Mouse (Mus musculus) kidney, postnatal 4 days (tissue): ENCODE measurements around the gene Lin9.

Source experiments
- DNase-seq, 2 experiments: peaks; one replicate each; pipeline ENCODE4 v3.0.0; 2021; ENCODE audit warnings: mixed read lengths in 2 of 2

Gene Lin9

DNA sequence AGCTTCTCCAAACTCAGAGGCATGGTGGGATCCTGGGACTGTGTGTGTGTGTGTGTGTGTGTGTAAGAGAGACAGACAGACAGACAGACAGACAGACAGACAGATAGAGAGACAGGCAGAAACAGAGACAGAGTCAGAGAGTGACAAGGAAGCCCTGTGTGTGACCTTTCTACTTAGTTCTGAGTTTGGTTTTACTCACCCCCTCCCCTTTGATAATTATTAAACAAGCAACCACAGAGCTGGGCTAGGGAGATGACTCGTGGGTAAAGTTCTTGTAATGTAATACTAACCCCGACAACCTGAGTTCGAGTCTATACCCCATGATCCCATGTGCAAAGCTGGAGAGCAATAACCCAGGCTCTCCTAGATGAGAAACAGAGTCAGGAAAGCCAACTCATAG lies 66.9 kb downstream of the Lin9 start:
- no peak for DNase-seq

DNA sequence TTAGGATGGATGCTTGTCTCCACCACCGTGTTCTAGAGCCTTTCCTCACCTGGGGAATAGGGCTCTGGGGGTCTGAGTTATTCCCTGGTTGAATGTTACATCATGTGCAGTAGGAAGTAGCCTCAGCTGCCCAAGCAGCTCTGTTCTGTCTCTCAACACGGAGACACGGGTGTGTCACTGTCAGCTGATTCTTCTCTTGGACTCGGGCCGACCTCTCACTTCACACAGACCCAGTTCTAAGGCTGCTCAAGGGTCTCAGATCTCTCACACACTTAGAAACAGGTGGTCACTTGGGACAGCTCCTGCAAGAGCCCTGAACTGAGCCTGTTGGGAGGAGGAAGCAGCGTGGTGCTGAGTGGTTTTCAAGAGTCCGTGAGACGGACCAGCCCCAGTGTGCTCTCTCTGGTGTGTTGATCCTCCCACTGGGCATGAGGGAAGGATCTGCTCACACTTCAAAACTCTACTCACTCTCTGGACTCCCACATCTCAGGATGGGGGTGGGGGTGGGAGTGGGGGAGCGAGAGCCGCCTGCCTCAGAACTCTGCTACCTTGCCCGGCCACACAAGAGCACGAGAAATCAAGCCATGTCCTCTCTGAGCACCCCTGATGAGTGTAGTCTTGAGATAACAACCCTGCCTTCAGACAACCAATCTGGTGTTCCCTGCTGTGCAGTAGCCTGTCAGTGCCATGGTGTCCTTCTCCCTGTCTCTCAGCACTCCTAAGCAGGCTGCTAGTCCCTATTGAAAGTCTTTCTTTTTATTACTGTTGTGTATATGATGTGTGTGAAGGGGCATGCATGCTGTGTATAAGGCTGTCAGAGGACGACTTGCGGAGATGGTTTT lies 68.2 kb downstream of the Lin9 start:
- DNase-seq: no peak

DNA sequence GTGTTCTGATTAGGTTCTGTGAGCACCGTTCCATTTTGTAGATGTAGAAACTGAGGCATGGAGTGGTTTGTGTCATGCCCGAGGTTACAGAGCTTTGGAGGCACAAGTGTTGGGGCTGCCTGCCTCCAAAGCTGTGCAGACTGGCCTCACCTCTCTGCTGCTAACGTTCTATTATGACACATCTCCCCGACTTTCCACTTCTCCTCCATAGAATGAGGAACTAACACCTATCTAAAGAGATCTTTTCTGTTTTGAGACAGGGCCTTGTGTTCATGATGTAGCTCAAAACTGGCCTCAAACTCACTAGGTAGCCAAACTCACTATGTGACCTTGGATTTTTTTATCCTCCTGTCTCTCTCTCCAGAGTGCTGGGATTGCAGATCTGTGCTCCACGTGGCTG lies 77.8 kb downstream of the Lin9 start:
- no peak for DNase-seq

DNA sequence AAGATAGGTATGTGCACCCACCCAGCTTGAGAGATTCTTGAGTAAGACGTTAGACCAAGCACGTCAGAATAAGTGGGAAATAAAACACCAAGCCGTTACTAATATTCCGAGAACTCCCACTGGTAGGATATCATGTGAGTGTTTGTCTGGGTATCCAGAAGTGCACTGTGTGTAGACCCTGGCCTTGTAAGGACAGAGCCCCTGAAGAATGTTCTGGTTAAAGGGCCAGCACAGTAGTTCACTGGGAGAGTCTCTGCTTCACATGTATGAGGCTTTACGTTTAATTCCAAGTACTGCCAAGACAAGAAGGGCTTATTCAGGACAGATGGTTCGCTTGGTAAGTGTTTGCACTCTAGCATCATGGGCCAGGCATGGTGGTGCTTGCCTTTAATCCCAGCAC lies 78.5 kb downstream of the Lin9 start:
- no peak for DNase-seq

DNA sequence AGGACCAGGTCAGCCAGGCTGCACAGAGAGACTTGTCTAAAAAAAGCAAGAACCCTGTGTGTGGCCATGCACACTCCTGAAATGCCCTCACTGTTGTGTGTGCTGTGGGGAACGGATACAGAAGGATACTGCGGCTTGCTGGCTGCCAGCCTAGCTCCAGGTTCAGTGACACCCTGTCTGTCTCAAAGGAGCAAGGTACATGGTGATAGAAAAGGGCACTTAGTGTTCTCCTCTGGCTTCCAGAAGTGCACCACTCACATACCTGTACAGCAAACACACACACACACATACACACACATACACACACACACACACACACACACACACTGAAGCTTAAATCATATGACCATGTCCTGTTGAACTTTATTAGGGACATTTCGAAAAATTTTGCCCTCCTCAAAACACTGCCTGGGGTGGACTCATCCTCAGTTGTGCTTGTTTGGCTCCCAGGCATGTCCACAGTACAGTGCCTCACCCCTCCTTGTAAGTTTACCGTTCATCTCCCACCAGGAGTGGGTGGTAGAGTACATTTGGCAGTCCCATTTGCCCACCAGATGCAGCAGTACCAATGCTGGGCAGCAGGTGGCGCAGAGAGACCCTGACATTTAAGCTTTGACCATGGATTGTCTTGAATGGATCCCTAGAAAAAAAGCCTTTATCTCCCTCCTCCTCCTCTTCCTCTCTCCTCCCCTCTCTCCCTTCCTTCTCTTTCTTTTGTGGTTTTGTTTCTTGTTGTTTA lies 79.2 kb downstream of the Lin9 start:
- DNase-seq: peak; percentile 92 to 94

DNA sequence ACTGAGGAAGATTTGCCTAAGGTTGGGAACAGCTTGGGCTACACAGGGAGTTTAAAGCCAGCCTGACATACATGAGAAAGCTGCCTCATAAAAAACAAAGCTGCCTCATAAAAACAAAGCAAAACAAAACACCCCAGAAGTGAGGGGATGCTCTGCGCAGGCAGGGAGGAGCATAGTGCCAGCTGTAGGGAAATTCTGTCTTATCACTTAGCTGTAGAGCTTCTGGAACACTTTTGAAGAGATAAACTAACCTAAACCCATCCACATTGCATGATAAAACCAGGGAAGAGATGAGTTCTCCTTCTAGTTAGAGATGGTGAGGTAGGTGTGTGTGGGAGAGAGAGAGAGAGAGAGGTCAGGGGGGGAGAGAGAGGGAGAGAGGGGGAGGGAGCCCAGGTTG lies 81.7 kb downstream of the Lin9 start:
- no peak for DNase-seq

DNA sequence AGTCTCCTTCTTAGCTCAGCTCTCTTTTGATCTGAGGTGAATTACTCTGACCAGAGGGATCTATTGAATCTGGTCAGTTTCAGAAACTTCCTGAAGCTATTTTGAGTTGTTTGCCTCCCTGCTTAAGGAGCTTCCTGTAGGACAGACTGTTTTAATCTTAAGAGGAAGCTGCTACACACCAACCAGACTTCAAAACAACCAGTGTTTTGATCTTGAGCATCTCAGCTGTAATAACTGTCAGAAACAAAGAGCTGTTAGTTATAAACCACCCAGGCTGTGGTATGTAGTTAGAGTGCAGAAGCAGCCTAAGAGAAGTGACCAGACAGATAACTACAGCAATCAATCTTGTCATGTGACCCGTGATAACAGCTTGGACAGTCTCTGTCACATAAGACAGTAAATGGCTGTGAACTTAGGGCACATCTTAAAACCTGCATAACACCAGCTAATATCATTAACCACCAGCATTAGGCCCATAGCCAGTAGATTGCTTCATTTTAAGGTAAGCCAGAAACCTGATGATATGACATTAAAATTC lies 82.8 kb downstream of the Lin9 start:
- no peak for DNase-seq

DNA sequence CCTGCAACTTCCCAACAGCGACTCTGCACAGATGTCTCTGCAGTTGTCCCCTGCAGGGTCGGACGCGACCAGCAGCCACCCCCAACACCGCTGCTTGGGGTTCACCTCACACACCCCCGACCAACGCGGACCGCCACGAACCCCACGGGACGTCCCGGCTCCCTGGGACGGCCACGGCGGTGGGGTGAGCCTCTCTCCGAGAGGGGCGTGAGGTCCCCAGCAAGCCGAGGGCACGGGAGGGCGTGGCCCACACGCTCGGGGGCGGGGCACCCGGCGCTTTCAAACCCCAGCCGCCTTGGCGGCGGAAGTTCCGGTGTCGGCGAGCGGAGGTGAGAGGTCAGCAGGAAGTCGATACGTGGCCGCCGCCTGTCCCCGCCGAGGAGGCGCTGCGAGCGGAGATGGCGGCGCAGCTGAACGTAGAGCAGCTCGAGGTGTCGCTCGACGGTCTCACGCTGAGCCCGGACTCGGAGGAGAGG lies 84.8 kb downstream of the Lin9 start, which contains the start of gene Acbd3:
TSS of gene Acbd3 (plus strand) at position 340 of the 476 bp plus-strand sequence.
- peak; percentile 95 to 97 for DNase-seq

DNA sequence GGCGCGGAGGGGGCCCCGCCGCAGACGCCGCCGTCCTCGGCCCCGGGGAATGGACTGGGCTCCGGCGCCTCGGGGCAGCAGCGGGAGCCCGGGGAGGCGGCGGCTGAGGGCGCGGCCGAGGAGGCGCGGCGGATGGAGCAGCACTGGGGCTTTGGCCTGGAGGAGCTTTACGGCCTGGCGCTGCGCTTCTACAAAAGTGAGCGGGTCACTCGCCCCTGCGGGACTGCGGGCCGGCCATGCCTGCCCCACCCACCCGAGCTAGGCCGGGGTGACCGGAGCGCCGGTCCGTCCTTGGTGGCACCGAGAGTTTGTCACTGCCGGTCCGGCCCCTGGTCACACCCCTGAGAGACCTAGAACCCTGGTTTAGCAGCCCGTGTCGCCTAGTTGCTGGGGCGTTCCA lies 85.2 kb downstream of the Lin9 start:
- DNase-seq: no peak

DNA sequence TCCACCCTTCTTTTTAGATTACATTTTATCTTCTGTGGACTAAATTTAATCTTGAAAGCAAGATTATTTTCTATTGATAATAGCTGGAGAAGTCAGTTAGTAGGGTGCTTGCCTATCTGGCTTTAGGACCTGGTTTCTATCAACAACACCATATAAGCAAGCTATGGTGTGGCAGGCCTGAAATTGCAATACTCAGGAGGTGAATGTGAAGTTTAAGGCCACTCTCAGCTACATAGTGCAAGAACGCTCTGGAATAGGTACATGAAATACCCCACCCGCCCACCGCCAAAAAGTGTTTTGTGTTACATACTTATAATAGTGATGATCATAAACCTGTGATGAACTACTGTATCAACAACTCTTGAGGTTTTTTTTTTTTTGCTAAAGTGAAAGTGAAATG lies 88.3 kb downstream of the Lin9 start:
- DNase-seq: no peak
